Mouse (Mus musculus) forebrain, embryonic 15.5 days (tissue): ENCODE measurements at regions not wholly inside any gene's neighbourhood (a gene's known extent, or its start where the extent isn't known, plus 50 kb on each side); places are given as distances from the start of the nearest gene placed in this dataset.

ENCODE experiments used
- ATAC-seq: fragments of 200-750 bp; cut with Nextera tagmentation; replicated peaks from 2 replicates; pipeline ENCODE4 v1.8.0; 2017; ENCODE audit warnings: mild to moderate bottlenecking, moderate TSS enrichment, moderate library complexity
- H3K27ac ChIP-seq: fragments of 300-500 bp; sonication (generic); replicated peaks from 2 replicates; pipeline ENCODE4 v1.5.1; 2015; ENCODE audit warnings: mild to moderate bottlenecking, inconsistent platforms
- H3K27me3 ChIP-seq: fragments of 300-500 bp; sonication (generic); 2 replicates; pipeline ENCODE4 v1.6.1; 2015; ENCODE audit warnings: inconsistent platforms
- H3K36me3 ChIP-seq: fragments of 300-500 bp; sonication (generic); 2 replicates; pipeline ENCODE4 v1.6.1; 2015; ENCODE audit warnings: mild to moderate bottlenecking, inconsistent platforms
- H3K4me1 ChIP-seq: fragments of 300-500 bp; sonication (generic); 2 replicates; pipeline ENCODE4 v1.6.1; 2015; ENCODE audit warnings: inconsistent platforms
- H3K4me2 ChIP-seq: fragments of 300-500 bp; sonication (generic); replicated peaks from 2 replicates; pipeline ENCODE4 v1.6.1; 2015; ENCODE audit warnings: mild to moderate bottlenecking, inconsistent platforms
- H3K4me3 ChIP-seq: fragments of 300-500 bp; sonication (generic); 2 replicates; pipeline ENCODE4 v1.5.1; 2015; ENCODE audit warnings: mild to moderate bottlenecking, inconsistent platforms
- H3K9ac ChIP-seq: fragments of 300-500 bp; sonication (generic); replicated peaks from 2 replicates; pipeline ENCODE4 v1.6.1; 2015; ENCODE audit warnings: mild to moderate bottlenecking, inconsistent platforms
- H3K9me3 ChIP-seq: fragments of 300-500 bp; sonication (generic); 2 replicates; pipeline ENCODE4 v1.6.1; 2016; ENCODE audit warnings: inconsistent platforms
- WGBS: fragments of 180-500 bp; shearing (Covaris S2); methylation state at CpG from one replicate; pipeline ENCODE4 v1.1.7; 2015; ENCODE audit warnings: mixed read lengths; 5-methylcytosine and 5-hydroxymethylcytosine counted together

DNA sequence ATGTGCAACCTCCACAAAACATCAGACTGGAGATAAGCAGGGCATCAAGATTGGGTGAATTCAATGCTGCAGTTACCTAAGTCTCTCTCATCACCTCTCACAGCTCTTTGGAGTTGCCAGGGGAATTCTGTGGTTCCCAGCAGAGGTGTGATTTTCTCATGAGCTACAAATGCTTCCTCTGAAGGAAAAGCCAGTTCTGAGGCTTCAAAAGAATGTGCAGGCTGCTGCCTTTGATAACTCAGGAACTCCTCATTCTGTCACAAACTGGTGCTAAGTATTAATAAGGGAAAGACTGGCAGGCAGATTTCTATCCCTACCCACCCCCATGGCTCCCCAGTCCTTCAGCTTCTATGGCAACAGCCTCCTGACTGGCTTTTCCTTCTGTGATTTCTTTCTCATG lies 243.8 kb upstream of the Gria1 start:
- no peak for ATAC-seq
- no peak overlapping the region for H3K9ac ChIP-seq
- H3K27ac ChIP-seq = no peak overlapping the region
- no peak overlapping the region for H3K4me3 ChIP-seq
- H3K4me2 ChIP-seq = no peak overlapping the region
- peaks cover 4% of the 10 kb centered on the region; the same call in 1 of the 2 replicates for H3K4me1 ChIP-seq
- H3K27me3 ChIP-seq = no peaks in the 10 kb centered on the region
- no peaks in the 10 kb centered on the region for H3K36me3 ChIP-seq
- no peaks in the 10 kb centered on the region for H3K9me3 ChIP-seq

DNA sequence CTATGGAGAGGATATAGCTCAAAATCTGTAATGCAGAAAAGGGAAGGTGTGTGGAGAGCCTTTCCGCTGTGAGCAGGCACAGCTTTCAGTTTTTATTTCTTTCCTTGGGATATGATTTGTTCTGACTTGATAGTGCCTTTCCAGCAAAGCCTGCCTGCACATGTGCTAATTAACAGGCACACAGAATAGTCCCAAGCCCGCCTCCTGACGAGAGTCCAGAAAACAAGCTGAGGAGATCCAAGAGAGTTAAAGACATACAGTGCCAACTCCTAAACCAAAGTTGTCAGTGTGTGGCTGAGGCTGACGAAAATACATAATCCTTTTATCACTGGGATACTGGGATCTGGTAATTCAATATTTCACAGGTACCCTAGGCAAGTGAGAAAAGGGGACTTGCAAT lies 224.8 kb upstream of the Gria1 start:
- 49% methylated on average over 4 of the region's 4 CpGs for WGBS
- ATAC-seq = no peak
- H3K27me3 ChIP-seq = no peaks in the 10 kb centered on the region
- H3K9ac ChIP-seq = no peak overlapping the region
- no peaks in the 10 kb centered on the region for H3K4me1 ChIP-seq
- no peaks in the 10 kb centered on the region for H3K36me3 ChIP-seq
- no peak overlapping the region for H3K4me2 ChIP-seq
- H3K27ac ChIP-seq = peak overlapping the region; percentile 11; the same call in 1 of the 2 replicates
- no peaks in the 10 kb centered on the region for H3K9me3 ChIP-seq
- H3K4me3 ChIP-seq = no peak overlapping the region

DNA sequence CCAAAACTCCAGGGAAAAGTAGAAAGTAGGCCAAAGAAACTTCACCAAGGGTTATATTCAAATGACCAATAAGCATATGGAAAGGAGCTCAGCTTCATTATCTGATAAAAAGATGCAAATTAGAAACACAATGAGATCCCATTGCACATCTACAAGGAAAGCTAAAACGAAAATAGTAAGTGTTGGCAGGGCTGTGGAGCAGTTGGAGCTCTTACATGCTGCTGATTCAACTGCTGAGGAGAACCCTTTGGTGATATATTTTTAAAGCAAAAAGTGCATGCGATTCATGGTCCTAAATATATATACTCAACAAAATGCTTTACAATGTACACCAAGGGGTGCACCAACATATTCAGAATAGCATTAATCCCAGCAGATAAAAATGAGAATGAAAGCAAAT lies 218.5 kb upstream of the Gria1 start:
- Histone ChIP-seq H3K9me3 (no peaks in the 10 kb centered on the region), H3K4me1 (no peaks in the 10 kb centered on the region), H3K9ac (no peak overlapping the region), H3K27me3 (no peaks in the 10 kb centered on the region), H3K4me3 (no peak overlapping the region), H3K4me2 (no peak overlapping the region), H3K27ac (no peak overlapping the region), H3K36me3 (no peaks in the 10 kb centered on the region)
- WGBS = 72% methylated on average over 2 of the region's 2 CpGs
- ATAC-seq = no peak

- no peak for ATAC-seq
- H3K27ac ChIP-seq = no peak overlapping the region
- 94% methylated on average over 4 of the region's 4 CpGs for WGBS
- no peak overlapping the region for H3K4me3 ChIP-seq
- no peaks in the 10 kb centered on the region for H3K27me3 ChIP-seq
- no peak overlapping the region for H3K9ac ChIP-seq
- H3K4me1 ChIP-seq = no peaks in the 10 kb centered on the region
- H3K4me2 ChIP-seq = no peak overlapping the region
- H3K36me3 ChIP-seq = no peaks in the 10 kb centered on the region
- H3K9me3 ChIP-seq = no peaks in the 10 kb centered on the region
These were observed 203.9 kb upstream of the Gria1 start for GRCm38 (mm10) chr11:56807314-56807713.

DNA sequence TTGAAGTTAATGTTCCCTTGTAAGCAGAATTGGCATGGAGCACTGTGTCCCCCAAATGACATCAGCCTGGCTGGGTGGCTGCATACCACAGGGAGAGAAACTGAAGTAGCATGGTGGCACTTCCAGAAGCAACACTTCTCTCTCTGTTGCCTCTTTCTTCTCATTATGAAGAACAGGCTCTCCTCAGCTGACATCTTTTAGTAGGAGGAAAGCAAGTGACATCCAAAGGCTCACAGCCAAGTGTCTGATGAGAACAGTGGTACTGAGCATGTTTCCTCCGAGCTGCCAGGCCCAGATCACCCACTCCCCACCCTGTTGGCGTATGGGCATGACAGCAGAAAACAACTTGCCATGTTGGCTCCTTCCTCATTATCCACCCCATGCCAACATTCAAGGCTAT lies 201.0 kb upstream of the Gria1 start:
- WGBS = 82% methylated on average over 2 of the region's 2 CpGs
- ATAC-seq = peak; percentile 75
- Histone ChIP-seq H3K4me3 (no peak overlapping the region), H3K9me3 (no peaks in the 10 kb centered on the region), H3K9ac (no peak overlapping the region), H3K4me1 (no peaks in the 10 kb centered on the region), H3K4me2 (no peak overlapping the region), H3K27me3 (no peaks in the 10 kb centered on the region), H3K27ac (peak overlapping the region; percentile 19; the same call in 1 of the 2 replicates), H3K36me3 (no peaks in the 10 kb centered on the region)

GRCm38 (mm10) chr11:56812121-56812520 lies 199.1 kb upstream of the Gria1 start:
- no peaks in the 10 kb centered on the region for H3K36me3 ChIP-seq
- no peak for ATAC-seq
- WGBS = 53% methylated on average over 4 of the region's 4 CpGs
- no peak overlapping the region for H3K4me3 ChIP-seq
- H3K4me2 ChIP-seq = no peak overlapping the region
- no peak overlapping the region for H3K9ac ChIP-seq
- H3K4me1 ChIP-seq = no peaks in the 10 kb centered on the region
- no peaks in the 10 kb centered on the region for H3K27me3 ChIP-seq
- H3K27ac ChIP-seq = no peak overlapping the region
- no peaks in the 10 kb centered on the region for H3K9me3 ChIP-seq

DNA sequence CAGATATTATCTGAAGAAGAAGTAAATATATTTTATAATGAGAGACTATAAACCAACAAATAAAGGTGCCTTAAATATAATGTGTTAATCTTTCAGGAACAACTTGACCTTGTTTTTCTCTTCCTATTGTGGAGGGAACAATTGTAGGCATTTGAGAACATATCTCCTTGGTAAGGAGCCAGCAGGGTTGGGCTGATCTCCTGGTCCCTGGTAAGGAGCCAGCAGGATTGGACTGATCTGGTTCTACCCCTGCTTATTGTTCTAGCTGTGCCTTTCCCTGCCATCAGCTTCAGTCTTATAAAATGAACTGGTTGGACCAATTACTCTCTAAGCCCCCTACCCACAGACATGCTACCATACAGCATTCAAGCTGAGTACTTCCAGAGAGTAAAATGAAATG lies 187.7 kb upstream of the Gria1 start:
- ATAC-seq = no peak

DNA sequence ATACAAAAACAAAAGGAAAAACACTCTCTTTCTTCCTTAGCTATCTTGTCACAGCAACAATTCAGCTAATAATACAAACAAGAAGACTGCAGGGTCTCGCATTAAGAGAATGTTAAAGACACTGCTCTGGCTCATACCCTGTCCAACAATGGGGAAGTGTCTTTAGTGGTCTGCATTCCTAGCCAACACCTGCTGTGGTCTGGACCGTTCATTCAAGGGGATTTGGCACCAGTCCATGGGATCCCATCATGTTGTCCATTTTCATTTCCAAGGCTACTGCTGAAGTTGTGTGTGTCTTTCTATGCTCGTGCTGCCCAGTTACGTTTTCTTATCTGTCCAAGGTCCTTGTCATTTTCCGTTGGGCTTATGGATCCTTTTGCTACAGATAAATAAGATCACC lies 183.7 kb upstream of the Gria1 start:
- H3K4me1 ChIP-seq = no peaks in the 10 kb centered on the region
- 68% methylated on average over 5 of the region's 5 CpGs for WGBS
- H3K27ac ChIP-seq = no peak overlapping the region
- H3K9ac ChIP-seq = no peak overlapping the region
- no peaks in the 10 kb centered on the region for H3K9me3 ChIP-seq
- no peak overlapping the region for H3K4me3 ChIP-seq
- H3K4me2 ChIP-seq = no peak overlapping the region
- no peaks in the 10 kb centered on the region for H3K27me3 ChIP-seq
- H3K36me3 ChIP-seq = no peaks in the 10 kb centered on the region
- ATAC-seq = no peak

More for the DNA sequence above, 187.7 kb upstream of the Gria1 start:
- no peaks in the 10 kb centered on the region for H3K9me3 ChIP-seq
- H3K27me3 ChIP-seq = no peaks in the 10 kb centered on the region
- H3K27ac ChIP-seq = no peak overlapping the region
- H3K4me1 ChIP-seq = no peaks in the 10 kb centered on the region
- H3K9ac ChIP-seq = no peak overlapping the region
- no peak overlapping the region for H3K4me2 ChIP-seq
- H3K36me3 ChIP-seq = no peaks in the 10 kb centered on the region
- no peak overlapping the region for H3K4me3 ChIP-seq

DNA sequence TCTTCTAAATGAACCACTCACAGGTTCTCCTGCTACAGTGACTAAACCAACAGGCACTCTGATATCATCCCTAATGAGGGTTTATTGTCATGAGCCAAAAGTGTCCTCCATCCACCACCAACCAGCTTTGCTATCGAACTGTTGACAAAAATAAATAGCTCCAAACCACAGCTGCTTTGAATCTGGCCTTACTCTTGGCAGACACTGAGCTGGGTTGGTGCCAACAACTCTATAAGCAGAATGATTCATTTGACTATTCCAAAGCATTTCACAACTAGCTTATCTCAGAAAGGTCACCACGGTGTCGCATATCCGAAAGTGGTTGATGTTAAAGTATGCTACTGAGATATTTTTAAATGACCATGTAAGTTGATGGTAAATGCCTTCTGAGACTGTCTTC lies 148.5 kb upstream of the Gria1 start:
- ATAC-seq = no peak

DNA sequence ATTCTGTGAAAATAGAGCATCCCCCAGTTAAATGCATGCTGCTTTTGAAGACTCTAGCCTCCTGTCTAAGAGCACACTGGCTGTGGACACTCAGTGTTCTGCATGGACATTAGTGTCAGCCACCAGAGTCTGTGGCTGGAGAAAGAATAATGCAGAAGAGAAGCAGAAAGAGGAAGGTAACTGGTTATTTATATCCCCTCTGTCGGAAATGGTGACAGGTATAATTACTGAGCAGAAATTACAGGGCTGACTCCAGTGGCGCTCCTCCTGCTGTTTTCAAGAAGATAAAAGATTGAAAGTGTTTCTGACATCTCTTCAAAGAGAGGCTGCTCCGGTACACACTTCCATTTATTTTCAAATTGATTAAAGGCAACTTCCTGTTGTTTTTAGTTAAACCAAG lies 139.5 kb upstream of the Gria1 start:
- no peak overlapping the region for H3K9ac ChIP-seq
- no peak for ATAC-seq
- H3K27ac ChIP-seq = peak overlapping the region; percentile 59; the same call in 1 of the 2 replicates

More for the DNA sequence above, 148.5 kb upstream of the Gria1 start:
- Histone ChIP-seq H3K4me2 (no peak overlapping the region), H3K36me3 (no peaks in the 10 kb centered on the region), H3K9me3 (no peaks in the 10 kb centered on the region), H3K4me3 (no peak overlapping the region), H3K4me1 (0 out of 2 replicates have a peak, but pooled peaks cover 3% of the 10 kb centered on the region), H3K27me3 (no peaks in the 10 kb centered on the region), H3K27ac (no peak overlapping the region), H3K9ac (no peak overlapping the region)
- 65% methylated on average over 4 of the region's 4 CpGs for WGBS

DNA sequence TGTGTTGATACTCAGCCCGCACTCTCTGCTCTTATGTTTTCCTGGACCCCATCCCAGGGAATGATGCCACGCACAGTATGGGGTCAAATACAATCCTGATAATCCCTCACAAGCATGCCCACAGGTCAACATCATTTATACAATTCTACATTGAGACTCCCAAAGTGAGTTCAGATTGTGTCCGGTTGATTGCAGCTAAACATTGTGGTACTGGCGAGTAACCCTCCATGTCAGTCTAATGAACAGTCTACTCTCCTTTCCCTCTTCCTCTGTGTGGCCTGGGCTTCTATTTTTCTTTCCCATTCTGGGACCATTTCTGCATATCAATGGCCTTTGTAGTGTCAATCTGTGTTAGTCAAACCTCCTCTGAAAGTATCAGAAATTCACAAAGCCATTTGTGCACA lies 112.6 kb upstream of the Gria1 start:
- H3K36me3 ChIP-seq = no peaks in the 10 kb centered on the region
- no peak overlapping the region for H3K9ac ChIP-seq
- no peak overlapping the region for H3K27ac ChIP-seq
- H3K27me3 ChIP-seq = no peaks in the 10 kb centered on the region
- WGBS = 4% methylated on average over 4 of the region's 4 CpGs
- H3K9me3 ChIP-seq = no peaks in the 10 kb centered on the region
- no peak overlapping the region for H3K4me2 ChIP-seq
- no peaks in the 10 kb centered on the region for H3K4me1 ChIP-seq
- ATAC-seq = peak; percentile 58; the same call in 1 of the 2 replicates
- H3K4me3 ChIP-seq = no peak overlapping the region

More for the DNA sequence above, 139.5 kb upstream of the Gria1 start:
- Histone ChIP-seq H3K36me3 (no peaks in the 10 kb centered on the region), H3K4me2 (no peak overlapping the region), H3K4me1 (no peaks in the 10 kb centered on the region), H3K27me3 (no peaks in the 10 kb centered on the region), H3K4me3 (no peak overlapping the region), H3K9me3 (no peaks in the 10 kb centered on the region)
- WGBS = 56% methylated on average over 3 of the region's 3 CpGs

DNA sequence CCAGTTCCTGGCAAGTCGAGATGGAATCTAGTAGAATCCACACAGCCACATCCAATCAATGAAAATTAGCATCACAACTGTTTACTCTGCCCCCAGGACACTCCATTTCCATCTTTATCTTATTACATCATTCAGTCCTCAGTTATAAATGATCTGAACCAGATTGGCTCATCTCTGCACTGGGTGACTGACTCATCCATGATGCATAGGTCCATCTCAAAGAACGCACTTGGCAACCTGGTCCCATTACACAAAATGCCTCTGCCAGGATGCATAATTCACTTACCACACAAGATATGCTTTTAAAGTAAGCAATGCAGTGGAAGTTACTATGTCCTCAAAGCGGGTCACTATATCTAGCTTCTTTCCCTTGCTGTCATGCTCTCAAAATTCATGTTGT lies 110.0 kb upstream of the Gria1 start:
- 88% methylated on average over 3 of the region's 3 CpGs for WGBS
- Histone ChIP-seq H3K4me2 (no peak overlapping the region), H3K4me3 (no peak overlapping the region), H3K27me3 (no peaks in the 10 kb centered on the region), H3K27ac (no peak overlapping the region), H3K9ac (no peak overlapping the region), H3K9me3 (no peaks in the 10 kb centered on the region), H3K36me3 (no peaks in the 10 kb centered on the region), H3K4me1 (no peaks in the 10 kb centered on the region)
- no peak for ATAC-seq

DNA sequence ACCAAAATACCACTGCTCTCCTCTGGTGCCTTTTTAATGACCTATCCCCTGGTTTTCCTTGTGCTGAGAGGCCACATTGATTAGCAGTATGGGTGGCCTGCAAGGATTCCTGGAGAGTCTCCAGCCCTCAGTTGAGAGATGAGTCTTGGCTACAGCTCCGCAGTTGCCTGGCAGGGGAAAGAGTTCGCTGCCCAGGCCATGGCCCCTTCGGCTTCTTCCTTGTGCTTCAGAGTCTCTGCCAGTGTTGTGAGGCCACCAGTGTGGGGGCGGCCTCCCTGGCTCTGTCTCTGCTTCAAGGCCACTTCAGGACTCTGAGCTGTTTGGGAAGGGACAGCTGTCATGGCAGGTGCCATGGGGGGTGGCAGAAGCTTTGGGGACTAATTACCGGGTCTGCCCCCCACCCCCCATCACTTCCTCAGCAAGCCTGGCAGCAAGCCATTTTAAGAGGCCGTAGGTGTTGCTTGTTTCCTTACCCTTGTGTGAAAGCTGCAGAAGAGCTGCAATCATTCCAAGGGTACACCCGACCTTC lies 85.8 kb upstream of the Gria1 start:
- H3K4me2 ChIP-seq = no peak overlapping the region
- no peak overlapping the region for H3K9ac ChIP-seq
- H3K27me3 ChIP-seq = no peaks in the 10 kb centered on the region
- H3K36me3 ChIP-seq = no peaks in the 10 kb centered on the region
- H3K4me1 ChIP-seq = 0 out of 2 replicates have a peak, but pooled peaks cover 3% of the 10 kb centered on the region
- no peak for ATAC-seq
- no peaks in the 10 kb centered on the region for H3K9me3 ChIP-seq
- H3K4me3 ChIP-seq = no peak overlapping the region
- no peak overlapping the region for H3K27ac ChIP-seq
- WGBS = 64% methylated on average over 7 of the region's 7 CpGs
